Mouse (Mus musculus) mouse embryonic stem cell (cell line): ENCODE measurements at regions not wholly inside any gene's neighbourhood (a gene's known extent, or its start where the extent isn't known, plus 50 kb on each side); places are given as distances from the start of the nearest gene placed in this dataset.
"Not testable (repeated sequence)": the region's sequence is repeated elsewhere in the genome, so short reads cannot be mapped to it uniquely, and the experiment has no call there.

ENCODE experiments used
- in situ Hi-C, 2 experiments: fragments of 300-500 bp; cut with MboI; formaldehyde crosslinking; loops; 1 replicate in 1 of 2; 3 replicates in 1 of 2; pipeline ENCODE4 v1.14.3; 2019 to 2020; ENCODE audit warnings: low sequenced_read_pairs in 2 of 2, low pct_unique_long_range_greater_than_20kb in 1 of 2, mixed read lengths in 1 of 2; ENCODE audit not compliant: unreplicated experiment in 1 of 2

DNA sequence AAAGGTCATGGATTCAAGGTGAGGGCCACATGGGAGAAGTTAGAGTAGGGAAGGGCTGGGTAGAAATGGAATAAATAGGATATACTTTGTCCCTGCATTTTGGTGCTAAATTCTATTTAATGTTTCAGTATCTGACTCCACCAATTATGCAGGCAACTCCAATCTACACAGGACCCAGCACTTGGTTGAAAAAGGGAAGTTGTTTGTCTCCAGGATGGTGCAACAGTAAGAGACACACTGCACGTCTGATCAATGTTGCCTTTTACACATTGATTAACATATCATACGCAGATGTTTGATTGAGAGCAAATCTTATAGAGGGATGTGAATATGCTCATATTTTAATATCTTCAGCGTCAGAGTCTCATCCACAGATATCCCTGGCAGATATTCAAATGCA lies 175.1 kb downstream of the Gxylt1 start:
- in situ Hi-C loops = loop anchor here in 1 of 2 experiments (10.0 kb wide), 1 partner anchor 115 kb away; no protein-coding TSS in a partner anchor

DNA sequence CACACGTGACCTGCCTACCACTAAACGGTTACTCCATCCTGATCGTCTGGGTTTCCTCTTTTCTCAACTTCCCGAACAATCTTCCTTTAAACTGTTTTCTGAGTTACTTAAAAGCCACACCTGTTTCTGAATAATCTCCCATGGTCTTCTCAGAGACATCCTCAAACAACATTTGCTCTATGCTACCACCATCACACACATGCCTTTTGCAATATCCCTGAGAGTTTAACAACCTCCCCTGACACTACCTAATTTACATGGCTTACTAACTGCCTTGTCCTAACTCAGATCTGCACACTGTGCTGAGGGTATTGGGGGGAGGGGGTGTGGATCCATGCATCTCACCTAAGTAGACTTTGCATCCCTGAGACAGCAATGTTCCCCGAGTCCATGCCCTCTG lies 178.6 kb downstream of the Gxylt1 start:
- in situ Hi-C loops = loop anchor here in 1 of 2 experiments (10.0 kb wide), 1 partner anchor 118 kb away; no protein-coding TSS in a partner anchor

DNA sequence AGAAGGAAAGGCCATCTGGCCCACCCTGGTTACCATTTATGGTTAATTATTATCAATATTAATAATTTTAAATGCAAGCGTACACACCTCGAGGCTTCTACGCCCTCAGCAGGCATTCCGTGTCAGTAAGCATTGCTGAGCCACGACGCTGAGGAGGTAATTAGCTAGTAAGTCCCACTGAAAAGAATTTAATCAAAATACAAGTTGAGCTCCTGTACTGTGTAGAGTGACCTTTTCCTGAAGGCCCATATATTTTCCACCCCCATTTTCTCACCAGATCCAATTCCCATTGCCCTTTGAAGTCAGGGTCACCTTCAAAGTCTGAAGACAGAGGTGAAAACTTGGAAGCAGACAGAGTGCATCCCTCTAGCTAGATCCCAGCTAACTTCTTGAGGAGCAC lies 179.8 kb downstream of the Gxylt1 start:
- in situ Hi-C loops = loop anchor here in 1 of 2 experiments (10.0 kb wide), 1 partner anchor 120 kb away; no protein-coding TSS in a partner anchor

DNA sequence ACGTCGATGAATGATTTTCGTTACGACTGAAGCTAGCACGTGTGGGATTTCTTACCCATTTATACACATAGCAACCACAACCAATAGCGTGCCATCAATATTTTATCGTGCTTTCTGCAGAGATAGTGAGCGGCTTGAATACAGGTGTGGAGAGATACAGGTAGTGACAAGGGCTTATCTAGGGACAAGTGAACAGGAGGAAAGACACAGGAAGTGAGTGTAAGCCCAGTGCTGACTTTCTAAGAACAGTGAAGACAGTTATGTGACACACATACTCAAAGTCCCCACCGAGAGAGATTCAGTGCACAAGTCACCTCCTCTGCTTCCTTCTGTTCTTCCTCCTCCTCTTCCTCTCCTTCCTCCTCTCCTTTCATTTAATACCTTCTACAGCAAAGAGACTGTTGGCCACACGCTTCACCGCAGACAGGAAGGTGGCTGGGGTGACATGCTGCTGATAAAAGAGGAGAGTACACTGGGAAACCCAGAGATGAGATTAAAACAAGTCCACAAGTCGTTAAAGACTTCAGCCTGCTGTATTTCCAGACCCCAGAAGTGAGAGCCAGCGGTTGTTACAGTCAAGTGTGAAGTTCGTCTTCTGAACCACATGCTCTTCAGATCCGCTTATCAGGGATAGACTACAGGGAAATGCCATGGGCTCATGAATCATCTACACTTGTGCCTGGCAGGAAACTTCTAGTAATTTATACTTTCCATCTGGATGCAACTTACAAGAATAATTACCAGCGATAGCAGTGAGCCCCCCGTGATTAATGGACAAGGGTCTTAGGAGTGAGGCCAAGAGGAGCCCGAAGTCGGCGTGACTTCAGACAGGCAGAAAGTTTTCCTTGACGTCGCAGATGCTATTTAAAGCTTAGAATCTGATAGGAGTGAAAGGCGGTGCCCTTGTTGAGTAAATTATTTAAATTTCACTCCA lies 180.5 kb downstream of the Gxylt1 start:
- in situ Hi-C loops = loop anchor here in 1 of 2 experiments (10.0 kb wide), 1 partner anchor 120 kb away; no protein-coding TSS in a partner anchor

DNA sequence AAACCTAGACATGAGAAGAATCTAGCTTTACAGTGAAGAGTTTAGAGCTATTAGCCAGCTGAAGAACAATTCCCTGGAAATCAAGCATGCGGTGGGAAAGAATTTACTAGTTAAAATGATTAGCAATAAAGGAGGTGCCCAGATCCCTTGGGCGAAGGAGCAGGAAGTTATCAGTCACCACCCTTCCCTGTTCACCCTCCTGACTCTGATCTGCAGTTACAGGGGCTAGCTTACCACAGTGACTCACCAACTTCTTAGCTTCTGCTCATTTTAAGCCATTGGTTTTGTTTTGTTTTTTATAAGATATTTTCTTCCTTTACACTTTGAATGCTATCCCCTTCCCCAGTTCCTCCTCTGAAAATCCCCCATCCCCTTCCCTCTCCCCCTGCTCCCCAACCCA lies 183.6 kb downstream of the Gxylt1 start:
- in situ Hi-C loops = loop anchor here in 1 of 2 experiments (10.0 kb wide), 1 partner anchor 123 kb away; no protein-coding TSS in a partner anchor

DNA sequence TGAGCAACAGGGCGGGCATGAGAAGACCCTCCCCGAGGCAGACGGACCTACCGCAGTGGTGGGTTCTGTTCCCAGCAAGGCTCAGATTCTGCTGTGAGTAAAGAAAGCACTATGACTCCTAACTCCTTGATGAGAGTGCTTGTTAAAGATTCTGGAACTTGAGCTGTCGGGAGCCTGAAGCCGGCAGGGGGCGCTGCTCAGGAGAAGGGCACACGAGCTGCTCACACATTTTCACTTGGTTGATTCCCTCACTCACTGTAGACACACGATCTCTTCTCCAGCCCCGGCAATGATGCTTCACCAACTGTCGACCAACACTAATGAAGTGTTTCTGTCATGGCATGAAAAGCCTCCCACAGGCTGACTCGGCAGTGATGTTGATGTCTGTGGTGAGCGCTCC lies 185.6 kb downstream of the Gxylt1 start:
- in situ Hi-C loops = no loop called here

DNA sequence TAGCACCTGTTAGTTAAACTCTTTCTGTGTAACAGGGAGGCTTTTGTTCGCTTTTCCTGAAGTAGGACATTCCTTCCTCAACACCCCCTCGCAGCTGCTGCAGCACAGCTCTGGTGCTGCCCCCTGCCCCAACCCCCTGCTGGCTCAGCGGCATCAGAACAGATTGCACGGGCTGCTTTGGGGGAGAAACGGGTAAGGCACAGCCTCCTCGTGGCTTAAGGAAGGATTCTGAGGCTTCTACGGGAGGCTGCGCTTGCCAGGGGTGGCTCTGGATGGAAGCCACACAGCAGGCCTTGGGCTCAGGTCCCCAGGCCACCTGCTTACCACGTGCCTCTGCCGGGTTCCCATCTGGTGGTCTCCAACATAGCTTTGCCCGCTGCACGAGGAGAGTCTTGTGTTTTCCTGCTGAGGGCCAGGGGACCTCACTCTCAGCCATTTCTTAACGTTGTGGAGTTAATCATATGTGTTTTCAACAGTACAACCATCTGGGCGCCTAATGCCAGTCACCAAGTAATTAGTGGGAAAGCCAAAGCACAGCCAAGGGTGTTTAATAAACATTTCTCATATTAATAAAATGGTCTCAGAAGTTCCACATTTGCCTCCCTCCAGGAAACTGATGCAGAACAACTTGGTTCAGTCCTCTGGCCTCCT lies 189.9 kb downstream of the Gxylt1 start:
- in situ Hi-C loops = no loop called here

DNA sequence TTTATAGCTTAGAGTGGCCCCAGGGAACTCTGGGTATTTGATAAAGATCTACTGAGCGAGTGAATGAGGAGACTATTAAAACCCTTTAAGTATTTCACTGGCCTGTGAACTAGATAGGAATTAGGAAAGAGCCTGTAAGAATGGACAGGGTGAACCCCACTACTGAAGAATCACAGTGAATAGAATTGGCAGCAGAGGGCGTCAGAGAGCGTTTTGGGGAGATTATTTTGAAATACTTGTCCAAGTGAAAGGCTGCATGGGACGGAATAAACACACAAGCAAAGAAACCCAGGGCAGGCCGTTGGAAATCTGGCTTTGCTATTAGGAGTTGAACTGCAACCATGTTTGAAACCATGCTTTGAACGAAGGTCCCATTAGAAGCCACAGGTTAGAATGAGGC lies 200.9 kb downstream of the Gxylt1 start:
- in situ Hi-C loops = no loop called here

DNA sequence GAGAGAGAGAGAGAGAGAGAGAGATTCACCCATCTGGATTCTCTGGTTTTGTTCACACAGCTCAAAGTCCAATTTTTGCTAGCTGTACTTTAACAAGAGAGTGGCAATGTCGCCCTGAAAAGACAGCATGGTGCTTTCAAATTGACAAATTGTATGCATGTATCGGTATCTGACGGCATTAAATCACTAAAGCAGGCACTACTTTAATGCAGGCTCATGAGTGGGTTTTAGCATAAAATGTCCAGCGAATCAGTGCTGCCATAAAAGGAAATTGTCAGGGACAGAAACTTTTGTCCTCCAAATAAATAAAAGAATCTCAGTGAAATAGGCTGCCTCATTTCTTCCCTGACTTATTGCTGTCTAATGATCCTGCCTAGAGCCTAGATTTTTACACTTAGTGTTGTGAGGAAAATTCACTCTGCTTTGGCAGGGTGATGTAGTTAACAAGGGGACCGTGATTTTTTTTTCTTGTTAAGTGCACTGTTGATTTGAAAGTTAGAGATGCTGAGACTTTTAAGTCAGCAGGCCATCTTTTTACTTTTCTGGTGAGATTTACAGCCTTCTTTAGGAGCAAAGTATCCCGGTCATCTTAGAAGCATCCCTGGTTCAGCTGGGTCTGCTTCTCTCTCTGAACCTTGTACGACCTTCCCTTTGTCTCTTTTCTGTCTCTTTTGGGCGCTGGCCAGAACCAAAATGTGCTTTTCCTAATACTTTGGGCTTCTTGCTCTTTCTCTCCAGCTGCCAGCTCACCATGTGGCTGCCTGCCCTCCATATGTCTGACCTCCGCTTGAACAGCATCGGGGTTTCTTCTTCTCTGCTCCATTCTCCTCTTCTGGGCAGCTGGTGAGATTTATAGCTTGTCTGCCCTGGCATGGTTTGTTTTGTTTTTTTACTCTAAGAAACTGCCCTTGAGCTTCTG lies 212.5 kb downstream of the Gxylt1 start:
- in situ Hi-C loops = no loop called here

DNA sequence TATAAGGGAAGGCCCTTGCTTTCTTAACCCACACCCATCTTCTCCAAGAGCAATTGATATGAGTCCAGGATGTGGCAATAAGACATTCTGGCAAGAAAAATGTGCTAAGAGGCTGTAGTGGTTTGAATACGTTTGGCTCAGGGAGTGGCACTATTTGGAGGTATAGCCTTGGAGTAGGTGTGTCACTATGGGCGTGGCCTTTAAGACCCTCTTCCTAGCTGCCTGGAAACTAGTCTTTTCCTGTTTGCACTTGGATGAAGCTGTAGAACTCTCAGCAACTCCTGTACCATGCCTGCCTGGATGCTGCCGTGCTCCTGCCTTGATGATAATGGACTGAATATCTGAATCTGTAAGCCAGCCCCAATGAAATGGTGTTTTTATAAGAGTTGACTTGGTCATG lies 221.5 kb downstream of the Gxylt1 start:
- in situ Hi-C loops = no loop called here

DNA sequence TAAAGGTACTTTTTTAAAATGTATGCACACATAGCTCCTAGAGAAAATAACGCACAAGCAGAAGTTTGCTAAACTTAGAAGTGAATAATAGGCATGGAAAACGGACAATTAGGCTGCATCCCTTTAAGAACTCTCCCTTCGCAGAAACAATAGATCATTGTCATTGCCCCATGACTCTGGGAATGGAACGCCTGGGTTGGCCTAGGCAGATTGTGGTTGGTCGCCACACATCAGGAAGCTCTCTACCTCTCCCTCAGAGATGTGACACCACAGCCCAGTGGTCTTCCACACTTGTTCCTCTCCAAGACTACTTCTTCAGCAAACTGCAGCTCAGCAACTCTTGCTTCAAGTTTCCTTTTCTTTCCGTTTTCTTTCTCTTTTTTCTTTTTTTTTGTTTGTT lies 247.8 kb downstream of the Gxylt1 start:
- in situ Hi-C loops = no loop called here

DNA sequence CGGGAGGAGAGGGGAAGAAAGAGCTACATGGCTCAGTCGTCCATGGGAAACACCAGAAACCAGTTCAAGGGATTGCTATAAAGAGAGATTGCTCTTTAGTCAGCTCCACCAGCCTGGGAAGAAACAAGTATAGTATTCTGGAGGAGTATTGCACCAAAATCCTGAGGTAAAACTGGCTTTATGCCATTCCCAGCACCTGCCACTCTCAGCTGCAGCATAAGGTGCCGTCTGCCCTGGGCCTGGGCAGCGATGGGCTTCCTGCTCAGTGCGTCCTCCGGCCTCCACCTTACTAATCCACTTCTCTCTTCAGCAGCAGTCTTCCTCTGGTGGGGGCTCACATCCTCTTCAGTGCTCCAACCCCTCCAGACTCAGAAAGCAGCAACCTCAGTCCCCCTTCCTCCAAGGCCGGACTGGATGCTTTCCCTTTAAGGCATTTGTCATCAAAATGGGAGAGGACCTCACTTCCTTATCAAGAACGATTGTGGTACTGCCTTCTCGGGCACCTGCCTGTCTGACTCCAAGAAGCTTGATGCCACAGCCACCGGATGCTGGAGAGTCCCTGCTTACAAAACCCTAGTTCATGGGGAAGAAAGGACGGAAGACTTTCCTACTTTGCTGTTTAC lies 248.4 kb downstream of the Gxylt1 start:
- in situ Hi-C loops = no loop called here

DNA sequence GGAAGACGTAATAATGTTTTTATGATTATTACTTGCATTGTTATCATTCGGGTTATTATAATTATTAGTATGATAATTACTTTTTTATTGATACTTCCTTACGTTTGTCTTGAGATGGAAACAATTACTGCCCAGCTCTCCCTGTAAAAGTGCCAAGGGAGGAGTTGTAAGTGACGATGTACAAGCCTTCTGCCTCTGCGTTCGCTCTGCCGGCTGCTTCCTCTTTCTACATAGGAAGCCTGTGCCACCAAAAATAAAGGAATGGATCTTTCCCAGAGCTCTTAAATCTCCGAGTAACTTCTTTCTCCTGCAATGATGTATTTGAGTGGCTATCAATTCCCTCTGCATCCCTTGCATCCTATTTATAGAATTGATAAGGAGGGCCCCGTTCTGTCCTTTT lies 249.2 kb downstream of the Gxylt1 start:
- in situ Hi-C loops = no loop called here

DNA sequence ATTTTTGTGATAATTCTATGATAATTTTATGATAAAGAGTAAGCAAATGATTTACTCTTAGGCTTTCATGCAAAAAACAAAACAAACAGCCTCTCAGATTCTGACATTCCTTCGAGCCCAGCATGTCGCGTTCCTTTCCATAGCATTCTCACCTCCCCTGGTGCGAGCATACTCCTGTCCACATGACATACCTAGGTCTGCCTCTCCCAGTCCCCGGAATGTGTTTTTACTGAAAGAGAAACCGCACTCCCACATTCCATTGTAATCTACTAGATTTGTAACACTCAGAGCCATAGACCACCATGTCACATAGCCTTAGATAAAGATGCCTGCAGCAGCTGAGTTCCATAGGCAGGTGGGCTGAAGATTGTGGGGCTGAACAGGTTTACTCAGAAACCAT lies 250.8 kb downstream of the Gxylt1 start:
- in situ Hi-C loops = no loop called here

DNA sequence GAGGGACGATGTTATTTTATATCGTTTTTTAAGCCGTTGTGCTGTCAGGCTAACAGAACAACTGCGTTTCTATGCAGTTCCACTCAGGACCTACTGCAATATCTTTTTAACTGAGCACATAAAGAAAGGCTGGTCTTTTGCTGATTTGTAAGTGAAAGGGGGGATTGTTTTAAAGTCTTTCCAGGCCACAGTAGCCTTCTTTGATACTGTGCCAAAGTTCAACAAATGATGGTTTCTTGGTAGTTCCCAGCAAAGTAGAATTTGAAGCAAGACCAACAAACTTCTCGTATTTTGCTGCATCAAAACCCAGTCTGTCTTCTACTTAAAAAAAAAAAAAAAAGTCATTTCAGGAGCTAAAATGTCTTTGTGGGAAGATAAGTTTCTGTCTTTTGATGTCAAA lies 263.8 kb downstream of the Gxylt1 start:
- in situ Hi-C loops = no loop called here

DNA sequence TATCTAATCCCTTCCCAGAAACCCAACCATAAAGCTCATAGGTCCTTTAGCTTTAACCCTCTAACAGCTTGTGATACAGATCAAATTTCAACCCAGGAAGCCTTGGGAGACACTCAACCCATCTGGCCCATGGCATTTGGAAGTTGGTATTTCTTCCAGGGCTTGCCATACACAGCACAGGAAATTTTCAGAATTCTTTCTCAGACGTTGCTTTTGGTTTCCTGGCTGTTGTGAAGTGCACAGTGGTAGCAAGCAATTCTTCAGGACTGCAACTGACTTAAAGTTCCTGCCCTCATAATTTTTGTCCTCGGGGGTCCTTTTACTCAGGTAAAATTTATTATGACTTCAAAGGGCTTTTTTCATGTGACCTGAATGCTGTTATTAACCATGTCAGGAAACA lies 264.4 kb downstream of the Gxylt1 start:
- in situ Hi-C loops = no loop called here

DNA sequence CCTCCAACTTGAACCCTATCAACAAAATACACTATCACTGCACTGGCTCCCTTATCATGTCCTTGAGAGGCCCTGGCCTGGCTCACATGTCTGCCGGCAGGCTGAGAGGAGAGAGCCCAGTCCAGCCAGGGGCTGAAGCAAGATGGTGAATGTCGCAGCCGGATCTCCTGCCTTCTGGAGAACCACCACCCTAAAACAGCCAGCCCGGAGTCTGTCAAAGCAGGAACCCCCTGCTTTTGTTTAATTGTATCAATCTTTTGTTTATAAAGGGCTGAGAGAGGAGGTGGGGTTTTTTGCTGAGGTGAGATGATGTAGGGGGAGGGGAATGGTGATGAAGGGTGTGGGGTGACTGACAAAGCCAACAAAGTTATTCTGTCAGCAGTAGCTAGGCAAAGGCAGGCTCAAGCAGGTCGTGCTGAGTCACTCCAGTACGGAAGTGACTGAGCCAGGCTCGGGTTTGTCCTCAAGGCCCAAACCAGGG lies 269.2 kb downstream of the Gxylt1 start:
- in situ Hi-C loops = no loop called here

DNA sequence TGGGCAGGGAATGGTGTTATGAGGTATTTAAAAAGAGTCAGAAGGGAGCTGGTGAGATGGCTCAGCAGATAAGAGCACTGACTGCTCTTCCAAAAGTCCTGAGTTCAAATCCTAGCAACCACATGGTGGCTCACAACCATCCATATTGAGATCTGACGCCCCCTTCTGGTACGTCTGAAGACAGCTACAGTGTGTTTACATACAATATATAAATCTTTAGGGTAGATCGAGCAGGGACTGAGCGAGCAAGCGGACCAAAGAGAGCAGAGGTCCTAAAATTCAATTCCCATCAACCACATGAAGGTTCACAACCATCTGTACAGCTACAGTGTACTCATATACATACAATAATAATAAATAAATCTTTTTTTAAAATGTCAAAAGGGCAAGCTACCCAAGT lies 269.8 kb downstream of the Gxylt1 start:
- in situ Hi-C loops = not testable (repeated sequence)
